In the genomic region with DNA sequence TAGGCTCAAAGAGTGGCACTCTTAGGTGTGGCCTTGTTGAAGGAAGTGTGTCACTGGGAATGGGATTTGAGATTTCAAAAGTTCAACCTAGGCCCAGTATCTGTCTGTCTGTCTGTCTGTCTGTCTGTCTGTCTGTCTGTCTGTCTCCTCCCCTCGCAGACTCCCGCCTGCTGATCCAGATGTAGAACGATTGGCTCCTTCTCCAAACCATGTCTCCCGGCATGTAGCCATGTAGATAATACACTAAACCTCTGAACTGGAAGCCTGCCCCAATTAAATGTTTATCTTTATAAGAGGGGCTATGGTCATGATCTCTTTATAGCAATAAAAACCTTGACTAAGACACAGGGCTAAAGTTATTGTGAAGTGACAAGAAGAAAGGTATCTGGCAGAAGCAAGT, we compare ENCODE assay signal across 24 mouse cellular contexts. TPM values are rescaled to one million over a fixed set of nuclear protein-coding genes. Genes with fewer than 3 reads are reported as not detected.
A peak's percentile ranks its signal among the peaks of the same experiment; 100 is the strongest.
DNase-seq lines count a peak whose midpoint lies in the region; ATAC-seq and TF ChIP-seq lines count a peak whose summit lies in the region.
"Had no signal": no experiment of that assay in that cellular context is flagged by ENCODE, and none has a peak within 500 bp of the region (broad histone marks: within the 10 kb centered on the region; RNA-seq: fewer than 3 reads in every experiment).

No protein-coding gene starts in this region.

- ATAC-seq in heart, postnatal 0 days (ENCODE audit: insufficient read depth, low read depth): no peak
- no peak for ATAC-seq in heart, embryonic 11.5 days (replicated peaks; ENCODE audit: insufficient number of reproducible peaks, low FRiP score, low TSS enrichment)
- ATAC-seq in CD4-positive, CD25-positive, alpha-beta regulatory T cell, adult 4 months: peak; percentile 45
- ATAC-seq in megakaryocyte progenitor cell, adult 5-6 weeks (replicated peaks; ENCODE audit: poor library complexity): peak; percentile 63
- ATAC-seq in hindbrain, embryonic 14.5 days (ENCODE audit: low FRiP score): no peak
- ATAC-seq: forebrain, embryonic 13.5 days; forebrain, embryonic 16.5 days; Patski had no signal

- H3K27me3 ChIP-seq in heart, postnatal 0 days (ENCODE audit: control insufficient read depth, insufficient read depth, low read length): no peaks in the 10 kb centered on the region
- H3K27me3 ChIP-seq in heart, embryonic 11.5 days (ENCODE audit: control insufficient read depth, insufficient read depth, low read length): no peaks in the 10 kb centered on the region
- no peaks in the 10 kb centered on the region for H3K27me3 ChIP-seq in hindbrain, embryonic 14.5 days (ENCODE audit: control insufficient read depth, insufficient read depth, low read length)
- H3K27me3 ChIP-seq: CH12.LX; forebrain, embryonic 13.5 days; heart, embryonic 12.5 days; heart, embryonic 15.5 days; hindbrain, embryonic 15.5 days; Patski had no signal

- intact Hi-C loops in gastrocnemius, postnatal 14 days (cut with DNase I; ENCODE audit: low total_unique reads): no loop called here

- peak overlapping the region; percentile 12; the same call in 1 of the 2 replicates for H3K27ac ChIP-seq in heart, postnatal 0 days (ENCODE audit: low read depth)
- H3K27ac ChIP-seq in heart, embryonic 11.5 days (ENCODE audit: low read depth, low read length): no peak overlapping the region
- H3K27ac ChIP-seq in hindbrain, embryonic 14.5 days: no peak overlapping the region
- H3K27ac ChIP-seq: forebrain, embryonic 10.5 days; forebrain, embryonic 13.5 days; heart, embryonic 15.5 days; hindbrain, embryonic 15.5 days had no signal

- no peak overlapping the region for H3K9ac ChIP-seq in heart, postnatal 0 days (replicated peaks; ENCODE audit: low read depth, low read length)
- H3K9ac ChIP-seq in heart, embryonic 11.5 days (ENCODE audit: low read depth, low read length): no peak overlapping the region
- no peak overlapping the region for H3K9ac ChIP-seq in hindbrain, embryonic 14.5 days
- H3K9ac ChIP-seq: forebrain, embryonic 13.5 days; heart, embryonic 12.5 days; heart, embryonic 15.5 days; hindbrain, embryonic 15.5 days had no signal

- no peaks in the 10 kb centered on the region for H3K36me3 ChIP-seq in heart, postnatal 0 days (replicated peaks; ENCODE audit: control insufficient read depth, insufficient read depth, low read length)
- H3K36me3 ChIP-seq in heart, embryonic 11.5 days (ENCODE audit: control insufficient read depth, insufficient read depth, low read length): no peaks in the 10 kb centered on the region
- no peaks in the 10 kb centered on the region for H3K36me3 ChIP-seq in hindbrain, embryonic 14.5 days (replicated peaks; ENCODE audit: control insufficient read depth, insufficient read depth)
- H3K36me3 ChIP-seq: heart, embryonic 12.5 days; heart, embryonic 15.5 days; hindbrain, embryonic 15.5 days had no signal

- no peak for TF ChIP-seq CTCF in heart, postnatal 0 days (IDR thresholded peaks at IDR 0.05; ENCODE audit: low read depth)

- WGBS in heart, postnatal 0 days: 34% methylated on average over 4 of the region's 4 CpGs
- 90% methylated on average over 4 of the region's 4 CpGs for WGBS in heart, embryonic 11.5 days (ENCODE audit: insufficient replicate concordance)
- 92% methylated on average over 4 of the region's 4 CpGs for WGBS in hindbrain, embryonic 14.5 days

- no peak for DNase-seq in heart, postnatal 0 days (ENCODE audit: low spot score)
- DNase-seq in gastrocnemius, postnatal 14 days: no peak
- DNase-seq in hindbrain, embryonic 14.5 days (ENCODE audit: low spot score): no peak
- DNase-seq: adrenal gland, adult 8-10 months; adrenal gland, postnatal 25 days; cerebellum, adult 18-20 months; cerebellum, adult 9-10 months; cerebellum, postnatal 14 days; gastrocnemius, postnatal 10 days; heart, adult 11 months; heart, postnatal 14 days; heart, postnatal 4 days had no signal

- 0 out of 2 replicates have a peak, but pooled peaks cover 19% of the 10 kb centered on the region for H3K4me1 ChIP-seq in heart, postnatal 0 days (ENCODE audit: control insufficient read depth, insufficient read depth)
- H3K4me1 ChIP-seq in heart, embryonic 11.5 days (ENCODE audit: control insufficient read depth, insufficient read depth, low read length): peaks cover 4% of the 10 kb centered on the region; the same call in 1 of the 2 replicates
- H3K4me1 ChIP-seq in hindbrain, embryonic 14.5 days (replicated peaks; ENCODE audit: control insufficient read depth, insufficient read depth, low read length): 0 out of 2 replicates have a peak, but pooled peaks cover 4% of the 10 kb centered on the region

- H3K4me2 ChIP-seq in heart, postnatal 0 days (ENCODE audit: low read depth, low read length): no peak overlapping the region
- no peak overlapping the region for H3K4me2 ChIP-seq in heart, embryonic 11.5 days
- H3K4me2 ChIP-seq in hindbrain, embryonic 14.5 days (replicated peaks): no peak overlapping the region
- H3K4me2 ChIP-seq: forebrain, embryonic 13.5 days; heart, embryonic 12.5 days; heart, embryonic 15.5 days; hindbrain, embryonic 15.5 days had no signal

- no peak for TF ChIP-seq EP300 in heart, postnatal 0 days (IDR thresholded peaks at IDR 0.05; ENCODE audit: low read depth)

- H3K9me3 ChIP-seq in heart, postnatal 0 days (replicated peaks; ENCODE audit: control insufficient read depth, low read length): no peaks in the 10 kb centered on the region
- H3K9me3 ChIP-seq in heart, embryonic 11.5 days (replicated peaks; ENCODE audit: control insufficient read depth, low read length): no peaks in the 10 kb centered on the region
- H3K9me3 ChIP-seq in hindbrain, embryonic 14.5 days (ENCODE audit: control insufficient read depth, low read length): no peaks in the 10 kb centered on the region
- H3K9me3 ChIP-seq: forebrain, embryonic 10.5 days; forebrain, embryonic 13.5 days; G1E; heart, embryonic 12.5 days; heart, embryonic 15.5 days; hindbrain, embryonic 15.5 days had no signal

- no peak overlapping the region for H3K4me3 ChIP-seq in heart, postnatal 0 days (ENCODE audit: low read depth, low read length)
- no peak overlapping the region for H3K4me3 ChIP-seq in heart, embryonic 11.5 days (ENCODE audit: low read depth, low read length)
- H3K4me3 ChIP-seq in hindbrain, embryonic 14.5 days (replicated peaks; ENCODE audit: low read length): no peak overlapping the region
- H3K4me3 ChIP-seq: forebrain, embryonic 10.5 days; forebrain, embryonic 13.5 days; heart, embryonic 12.5 days; heart, embryonic 15.5 days; hindbrain, embryonic 15.5 days had no signal

RNA-seq across cellular contexts. Expression of gene Ranbp9, which starts 35.3 kb away (rescaled TPM):
- total RNA-seq in heart, postnatal 0 days (2014; rRNA removed; ENCODE audit: low replicate concordance): 42.5 and 54.6 TPM in 2 replicates
- 6.7 and 6.9 TPM in 2 replicates for polyA plus RNA-seq in heart, postnatal 0 days (2015; fragmentation: Nextera tagmentation; extraction: Ambion mirVana)
- polyA plus RNA-seq in heart, embryonic 11.5 days (2014; fragmentation: Nextera tagmentation; extraction: Ambion mirVana): 8.8 and 12.2 TPM in 2 replicates
- polyA plus RNA-seq in CD4-positive, CD25-positive, alpha-beta regulatory T cell, adult 4 months (2017; shearing (Covaris generic)): 10 to 100 TPM; 28.3 to 45.2 TPM
- total RNA-seq in megakaryocyte progenitor cell, adult 5-6 weeks (2015): 82.8 and 98.1 TPM in 2 replicates
- 64.5 and 82.0 TPM in 2 replicates for total RNA-seq in megakaryocyte progenitor cell, adult 5-6 weeks (2017)
- 10 to 100 TPM; 33.5 to 36.1 TPM for total RNA-seq in gastrocnemius, postnatal 14 days (2021)
- 14.8 and 16.8 TPM in 2 replicates for polyA plus RNA-seq in hindbrain, embryonic 14.5 days (2014; fragmentation: Nextera tagmentation; extraction: Ambion mirVana)

RNA-seq across cellular contexts. Expression of gene Nol7, which starts 47.6 kb away (rescaled TPM):
- total RNA-seq in heart, postnatal 0 days (2014; rRNA removed; ENCODE audit: low replicate concordance): 36.4 and 54.7 TPM in 2 replicates
- 139 TPM in 2 replicates for polyA plus RNA-seq in heart, postnatal 0 days (2015; fragmentation: Nextera tagmentation; extraction: Ambion mirVana)
- polyA plus RNA-seq in heart, embryonic 11.5 days (2014; fragmentation: Nextera tagmentation; extraction: Ambion mirVana): 141 and 151 TPM in 2 replicates
- polyA plus RNA-seq in CD4-positive, CD25-positive, alpha-beta regulatory T cell, adult 4 months (2017; shearing (Covaris generic)): 100 to 1,000 TPM; 126 to 136 TPM
- total RNA-seq in megakaryocyte progenitor cell, adult 5-6 weeks (2015): 173 and 183 TPM in 2 replicates
- total RNA-seq in megakaryocyte progenitor cell, adult 5-6 weeks (2017): 231 and 270 TPM in 2 replicates
- 100 to 1,000 TPM; 133 to 137 TPM for total RNA-seq in gastrocnemius, postnatal 14 days (2021)
- 161 and 195 TPM in 2 replicates for polyA plus RNA-seq in hindbrain, embryonic 14.5 days (2014; fragmentation: Nextera tagmentation; extraction: Ambion mirVana)

Comparison
In these comparisons a context has a peak if more than half of its experiments do, and no peak if none do; other contexts are left out.
1. ATAC-seq: peak in CD4-positive, CD25-positive, alpha-beta regulatory T cell, adult 4 months (single experiment) and megakaryocyte progenitor cell, adult 5-6 weeks (single experiment); none in heart, postnatal 0 days (single experiment), heart, embryonic 11.5 days (single experiment) and hindbrain, embryonic 14.5 days (single experiment).